12 mouse cellular contexts compared by ENCODE assay signal in the genomic region with DNA sequence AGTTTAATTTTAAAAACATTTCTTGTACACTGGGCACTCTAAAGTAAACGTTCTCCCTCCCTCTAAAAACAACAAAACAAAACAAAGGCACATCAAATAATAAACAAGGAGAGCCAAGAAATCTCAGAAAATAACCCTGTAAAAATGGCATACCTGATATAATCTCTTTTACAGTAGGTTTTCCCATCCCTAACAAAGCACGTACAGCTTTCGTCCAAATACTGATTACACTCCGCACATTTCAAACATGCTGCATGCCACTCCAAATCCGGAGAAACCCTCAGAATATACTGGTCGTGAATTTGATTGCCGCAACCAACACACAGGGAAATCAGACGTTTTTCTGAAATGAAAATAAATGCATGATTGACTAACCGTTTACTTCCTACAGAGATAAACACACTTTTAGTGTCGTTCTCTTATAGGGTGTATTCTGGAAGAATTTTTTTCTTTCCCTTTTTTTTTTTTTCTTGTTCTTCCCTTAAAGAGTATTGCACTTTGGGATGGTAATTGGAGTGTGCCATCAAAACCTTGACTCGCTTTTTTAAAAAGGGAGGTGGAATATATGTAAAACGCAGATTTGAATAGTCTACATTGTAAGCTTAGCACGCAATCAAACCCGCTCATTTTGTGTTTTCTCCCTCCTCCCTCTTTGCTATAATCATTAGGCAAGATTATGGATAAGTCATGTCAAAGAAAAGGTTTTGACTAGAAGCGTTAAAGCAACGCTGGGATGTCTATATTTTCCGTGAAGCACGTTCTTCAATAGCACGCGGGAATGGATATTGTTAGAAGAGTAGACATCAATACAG. TPM values are rescaled to one million over a fixed set of nuclear protein-coding genes. Genes with fewer than 3 reads are reported as not detected.
DNase-seq lines count a peak whose midpoint lies in the region; ATAC-seq and TF ChIP-seq lines count a peak whose summit lies in the region.
"Had no signal": no experiment of that assay in that cellular context is flagged by ENCODE, and none has a peak within 500 bp of the region (broad histone marks: within the 10 kb centered on the region; RNA-seq: fewer than 3 reads in every experiment).

No protein-coding gene starts in this region.

- peaks cover 83% of the 10 kb centered on the region for H3K27me3 ChIP-seq in E14TG2a.4 (ENCODE audit: insufficient read depth, low read length)
- H3K27me3 ChIP-seq in forebrain, postnatal 0 days (ENCODE audit: insufficient read depth, low read length) = peaks cover 63% of the 10 kb centered on the region
- peaks cover 86% of the 10 kb centered on the region for H3K27me3 ChIP-seq in midbrain, embryonic 11.5 days (ENCODE audit: control insufficient read depth, insufficient read depth, low read length)

- H3K4me3 ChIP-seq in E14TG2a.4 (replicated peaks; ENCODE audit: low read length) = peak overlapping the region; percentile 89
- peak overlapping the region; percentile 47 for H3K4me3 ChIP-seq in forebrain, postnatal 0 days (ENCODE audit: low read depth, low read length)
- peak overlapping the region; percentile 9 for H3K4me3 ChIP-seq in midbrain, embryonic 11.5 days (ENCODE audit: low read depth, low read length)

- TF ChIP-seq CTCF in E14TG2a.4 (conservative IDR thresholded peaks at IDR 0.05; ENCODE audit: low read length) = no peak
- TF ChIP-seq CTCF in forebrain, postnatal 0 days (IDR thresholded peaks at IDR 0.05; ENCODE audit: low read depth) = no peak

- peaks cover 18% of the 10 kb centered on the region for H3K4me1 ChIP-seq in E14TG2a.4 (replicated peaks; ENCODE audit: low read depth, low read length)
- no peaks in the 10 kb centered on the region for H3K4me1 ChIP-seq in forebrain, postnatal 0 days (ENCODE audit: insufficient read depth)
- H3K4me1 ChIP-seq in midbrain, embryonic 11.5 days (ENCODE audit: control insufficient read depth, insufficient read depth, low read length) = no peaks in the 10 kb centered on the region

- H3K9me3 ChIP-seq in E14TG2a.4 (ENCODE audit: low read length) = no peaks in the 10 kb centered on the region
- H3K9me3 ChIP-seq in forebrain, postnatal 0 days (ENCODE audit: low read length) = no peaks in the 10 kb centered on the region
- H3K9me3 ChIP-seq in midbrain, embryonic 11.5 days (ENCODE audit: control insufficient read depth, low read length) = no peaks in the 10 kb centered on the region

- ATAC-seq in forebrain, postnatal 0 days = no peak
- ATAC-seq in midbrain, embryonic 11.5 days (ENCODE audit: low FRiP score) = no peak
- ATAC-seq in granulocyte monocyte progenitor cell, adult 5-6 weeks (replicated peaks; ENCODE audit: poor library complexity, severe bottlenecking) = no peak

- peak; percentile 41 for DNase-seq in MN1 (ENCODE audit: low spot score)
- peak; percentile 82 for DNase-seq in forebrain, postnatal 0 days
- DNase-seq in midbrain, embryonic 11.5 days (ENCODE audit: low spot score, missing footprints) = peak; percentile 94
- no peak for DNase-seq in cerebellum, postnatal 4 days (ENCODE audit: low spot score in 2 of 2)
- no peak for DNase-seq in right cerebral cortex, adult 18-20 months
- DNase-seq: heart, postnatal 4 days; layer of hippocampus, postnatal 36 days; right cerebral cortex, postnatal 4 days had no signal

- H3K4me2 ChIP-seq in forebrain, postnatal 0 days (ENCODE audit: low read depth) = no peak overlapping the region
- H3K4me2 ChIP-seq in midbrain, embryonic 11.5 days = no peak overlapping the region

- WGBS in forebrain, postnatal 0 days = 2% methylated on average over 20 of the region's 20 CpGs
- 1% methylated on average over 20 of the region's 20 CpGs for WGBS in midbrain, embryonic 11.5 days

- no peak overlapping the region for H3K27ac ChIP-seq in forebrain, postnatal 0 days (ENCODE audit: low read depth, low read length)
- no peak overlapping the region for H3K27ac ChIP-seq in midbrain, embryonic 11.5 days (ENCODE audit: low read depth, low read length)
- H3K27ac ChIP-seq: macrophage had no signal

- H3K36me3 ChIP-seq in E14TG2a.4 (ENCODE audit: insufficient read depth, low read length) = no peaks in the 10 kb centered on the region
- no peaks in the 10 kb centered on the region for H3K36me3 ChIP-seq in forebrain, postnatal 0 days (ENCODE audit: insufficient read depth)
- H3K36me3 ChIP-seq in midbrain, embryonic 11.5 days (ENCODE audit: control insufficient read depth, insufficient read depth, low read length) = no peaks in the 10 kb centered on the region

- no peak overlapping the region for H3K9ac ChIP-seq in forebrain, postnatal 0 days
- H3K9ac ChIP-seq in midbrain, embryonic 11.5 days (ENCODE audit: low read length) = no peak overlapping the region

RNA-seq across cellular contexts. Expression of gene Isl1, which starts 1.2 kb away (rescaled TPM):
- total RNA-seq in forebrain, postnatal 0 days (2014; rRNA removed) = 54.9 and 62.9 TPM in 2 replicates
- 39.5 and 46.5 TPM in 2 replicates for polyA plus RNA-seq in forebrain, postnatal 0 days (2015; fragmentation: Nextera tagmentation; extraction: Ambion mirVana)
- 15.4 and 18.6 TPM in 2 replicates for polyA plus RNA-seq in midbrain, embryonic 11.5 days (2014; fragmentation: Nextera tagmentation; extraction: Ambion mirVana)
- not detected in 2 replicates for total RNA-seq in granulocyte monocyte progenitor cell, adult 5-6 weeks (2014; fragmentation: Nextera tagmentation)
- not detected in 2 replicates for total RNA-seq in granulocyte monocyte progenitor cell, adult 5-6 weeks (2017)
- total RNA-seq: common myeloid progenitor, adult 5-6 weeks; layer of hippocampus, postnatal 36 days had no signal
- polyA plus RNA-seq: macrophage had no signal

Comparison
In these comparisons a context has a peak if more than half of its experiments do, and no peak if none do; other contexts are left out.
1. H3K4me3 ChIP-seq: peak in every context shown above with its lines; median percentile 89 in E14TG2a.4; 47 in forebrain, postnatal 0 days; 9 in midbrain, embryonic 11.5 days.
2. DNase-seq: peak in MN1 (single experiment), forebrain, postnatal 0 days (single experiment) and midbrain, embryonic 11.5 days (single experiment); none in cerebellum, postnatal 4 days (0 of 2) and right cerebral cortex, adult 18-20 months (single experiment).
3. RNA of gene Isl1, which starts 1.2 kb away (total RNA-seq): 54.9 to 62.9 TPM in forebrain, postnatal 0 days; not detected in granulocyte monocyte progenitor cell, adult 5-6 weeks; every median in the first group is over 10 times any median in the second.